Mouse (Mus musculus) thymus, adult 18-20 months (tissue): ENCODE results near the gene Abca1.

Experiments
- DNase-seq, 2 experiments: peaks; one replicate each; pipeline ENCODE4 v3.0.0; 2022; ENCODE audit warnings: mixed read lengths in 2 of 2

Gene Abca1

DNA sequence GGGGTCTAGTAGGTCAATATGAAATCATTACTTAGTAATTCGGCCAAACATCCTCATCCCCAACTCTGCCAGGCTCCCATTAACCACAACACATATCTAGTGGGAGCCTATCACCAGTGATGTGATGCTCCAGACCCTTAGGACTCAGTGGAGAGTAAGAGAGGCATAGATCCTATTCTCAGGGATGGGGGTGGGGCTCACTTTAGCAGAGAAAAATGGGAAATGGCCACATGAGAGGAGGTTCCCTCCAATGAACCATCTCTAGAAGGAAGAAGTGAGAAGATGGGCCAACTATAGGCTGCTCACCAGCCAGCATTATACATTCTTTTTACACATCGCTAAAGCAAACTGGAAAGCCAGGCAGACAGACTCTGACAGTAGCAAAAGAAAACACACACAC is 10.9 kb downstream of the Abca1 start:
- DNase-seq: no peak

DNA sequence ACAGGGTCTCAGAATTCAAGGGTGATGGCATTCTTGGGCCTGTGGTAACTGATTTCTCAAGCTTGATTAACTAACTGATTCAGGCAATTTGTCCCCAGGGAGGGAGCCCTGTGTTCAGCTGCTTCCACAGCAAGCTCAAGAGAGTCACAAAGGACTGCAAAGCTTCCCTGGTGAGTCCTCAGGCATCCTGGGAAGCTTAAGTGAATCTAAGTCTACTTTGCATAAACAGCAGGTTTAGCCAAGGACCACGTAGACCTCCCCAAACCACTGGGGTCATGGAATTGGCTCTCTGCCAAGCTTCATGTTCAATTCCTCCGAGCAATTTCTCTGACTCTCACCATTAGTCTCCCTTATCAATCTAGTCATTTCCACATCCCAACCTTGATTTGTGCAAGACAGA is 12.2 kb downstream of the Abca1 start:
- DNase-seq: no peak

GRCm38 (mm10) chr4:53147046-53147445 is 12.6 kb downstream of the Abca1 start:
- DNase-seq: no peak

GRCm38 (mm10) chr4:53146227-53146949 is 13.3 kb downstream of the Abca1 start:
- no peak for DNase-seq

GRCm38 (mm10) chr4:53145434-53146168 is 14.1 kb downstream of the Abca1 start:
- no peak for DNase-seq

DNA sequence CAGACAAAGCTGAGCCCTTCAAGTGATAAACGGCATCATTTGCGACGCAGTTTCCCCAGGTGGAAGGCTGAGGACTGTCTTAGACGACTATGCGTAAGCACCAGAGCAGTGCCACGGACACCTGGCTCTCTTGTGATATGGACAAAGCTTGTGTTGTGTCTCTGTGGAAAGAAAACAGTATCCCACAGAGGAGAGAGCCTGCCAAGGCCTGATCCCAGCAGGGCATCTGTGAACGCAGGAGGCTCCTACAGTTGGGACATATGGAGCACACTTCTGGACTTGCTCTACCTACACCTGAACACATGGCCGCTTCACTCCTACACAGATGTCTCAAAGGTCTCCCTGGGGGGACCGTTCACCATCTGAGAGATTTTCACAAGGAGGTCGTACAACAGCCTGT is 15.1 kb downstream of the Abca1 start:
- DNase-seq: no peak

- DNase-seq: no peak
Measured at GRCm38 (mm10) chr4:53144021-53144420, 15.7 kb downstream of the Abca1 start.

- no peak for DNase-seq
Measured at GRCm38 (mm10) chr4:53140678-53141077, 19.0 kb downstream of the Abca1 start.

- no peak for DNase-seq
Measured at GRCm38 (mm10) chr4:53139495-53139894, 20.2 kb downstream of the Abca1 start.

DNA sequence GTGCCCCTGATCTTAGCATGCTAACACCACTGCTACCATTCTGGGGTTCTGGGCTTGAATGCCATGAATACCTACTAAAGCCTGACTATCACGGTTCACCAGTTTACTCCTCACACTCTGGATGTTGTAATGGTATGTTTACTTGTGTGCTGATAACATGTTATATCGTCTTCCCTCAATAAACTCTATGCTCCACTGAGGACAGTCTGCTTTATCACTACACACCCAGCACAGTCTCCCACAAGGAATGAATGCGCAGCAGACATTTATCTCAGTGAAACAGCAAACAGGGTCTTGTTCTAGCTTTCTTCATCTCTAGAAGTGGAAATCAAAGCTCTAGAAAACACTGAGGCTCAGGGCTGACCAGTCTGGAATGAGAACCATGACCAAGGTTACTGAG is 20.7 kb downstream of the Abca1 start:
- DNase-seq: no peak

DNA sequence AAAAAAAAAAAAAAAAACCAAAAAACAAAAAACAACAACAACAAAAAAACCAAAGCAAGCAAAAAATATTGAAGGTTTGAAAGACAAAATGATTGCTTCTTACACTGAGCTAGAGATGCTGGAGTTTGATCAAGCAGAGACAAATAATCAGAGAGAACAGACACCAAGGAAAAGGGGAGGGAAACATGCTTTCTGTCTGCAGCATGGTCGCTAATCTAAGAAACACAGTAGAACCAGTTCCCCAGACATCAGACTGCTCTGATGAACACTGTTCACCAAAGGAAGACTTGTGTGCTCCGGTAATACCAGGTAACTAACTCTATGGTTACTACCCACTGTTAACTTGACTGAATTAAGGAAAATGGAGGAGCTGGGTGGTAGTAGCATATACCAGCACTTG is 22.6 kb downstream of the Abca1 start:
- no peak for DNase-seq

DNA sequence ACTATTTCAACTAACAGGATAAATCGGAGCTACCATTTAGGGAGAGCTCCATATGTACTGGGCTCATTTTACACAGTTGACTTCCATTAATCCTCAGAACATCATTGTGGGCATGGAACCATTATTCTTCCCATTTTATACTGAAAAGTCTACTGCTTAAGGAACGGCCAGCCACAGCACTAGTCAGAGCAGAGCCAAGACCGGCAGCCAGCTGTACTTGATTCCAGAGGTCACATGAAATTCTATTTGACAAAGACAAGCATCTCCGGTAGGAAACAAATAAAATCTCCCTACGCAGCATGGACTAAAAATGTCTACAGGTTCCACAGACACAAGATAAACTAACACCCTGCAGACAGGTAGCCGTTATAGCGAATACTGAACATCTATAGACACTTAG is 24.9 kb downstream of the Abca1 start:
- DNase-seq: no peak

- DNase-seq: no peak
Measured at GRCm38 (mm10) chr4:53133995-53134394, 25.7 kb downstream of the Abca1 start.

DNA sequence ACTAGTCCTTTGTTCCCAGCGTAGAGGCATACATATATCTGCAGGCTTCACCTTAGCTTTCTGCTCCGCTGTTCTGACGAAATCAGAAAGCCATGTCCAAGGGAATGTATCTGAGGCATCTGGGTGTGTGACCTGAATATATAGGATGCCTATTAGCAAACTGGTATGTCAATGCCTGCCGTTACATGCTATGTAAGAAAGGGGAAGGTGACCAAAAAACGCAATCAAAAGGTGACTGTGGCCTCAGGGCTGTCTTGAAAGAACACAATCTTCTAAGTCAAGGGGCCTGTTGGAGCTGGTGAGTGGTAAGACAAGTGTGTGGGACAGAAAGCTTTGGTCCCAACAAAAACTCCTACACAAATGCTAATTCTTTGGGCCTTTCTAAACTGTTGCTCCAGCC is 28.2 kb downstream of the Abca1 start:
- DNase-seq: no peak

DNA sequence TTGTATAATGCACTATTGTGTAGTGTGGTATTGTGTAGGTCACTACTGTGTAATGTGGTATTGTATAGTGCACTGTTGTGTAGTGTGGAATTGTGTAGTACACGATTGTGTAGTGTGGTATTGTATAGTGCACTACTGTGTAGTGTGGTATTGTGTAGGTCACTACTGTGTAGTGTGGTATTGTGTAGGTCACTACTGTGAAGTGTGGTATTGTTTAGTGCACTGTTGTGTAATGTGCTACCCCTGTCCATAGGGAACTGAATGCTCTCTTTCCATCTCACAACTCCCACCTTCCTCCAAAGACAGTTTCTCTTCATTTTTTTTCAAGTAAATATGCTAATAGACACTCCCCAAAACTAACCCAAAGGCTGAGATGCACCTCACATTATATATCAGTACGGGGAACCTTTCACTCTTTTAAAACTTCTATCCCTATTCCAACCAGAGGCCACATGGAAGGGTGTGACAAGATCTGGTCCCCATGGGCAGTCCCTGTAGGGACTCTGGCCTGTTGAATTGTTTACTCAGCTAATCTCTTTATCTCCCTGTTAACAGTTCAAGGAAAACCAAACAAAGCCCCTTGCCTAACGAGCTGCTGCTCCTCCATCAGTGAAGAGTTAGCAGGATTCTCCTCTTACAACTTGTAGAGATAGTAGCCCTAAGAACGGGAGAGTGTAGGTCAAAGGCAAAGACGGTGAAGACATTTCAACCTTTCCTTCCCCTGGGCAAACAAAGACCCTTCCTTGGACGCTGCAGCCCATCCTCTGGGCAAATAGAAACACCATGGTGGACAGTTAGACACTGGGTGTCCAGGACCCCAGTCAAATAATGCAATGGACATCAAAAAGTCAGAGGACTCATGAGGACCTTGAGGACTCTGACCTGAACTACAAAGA is 28.8 kb downstream of the Abca1 start:
- no peak for DNase-seq

DNA sequence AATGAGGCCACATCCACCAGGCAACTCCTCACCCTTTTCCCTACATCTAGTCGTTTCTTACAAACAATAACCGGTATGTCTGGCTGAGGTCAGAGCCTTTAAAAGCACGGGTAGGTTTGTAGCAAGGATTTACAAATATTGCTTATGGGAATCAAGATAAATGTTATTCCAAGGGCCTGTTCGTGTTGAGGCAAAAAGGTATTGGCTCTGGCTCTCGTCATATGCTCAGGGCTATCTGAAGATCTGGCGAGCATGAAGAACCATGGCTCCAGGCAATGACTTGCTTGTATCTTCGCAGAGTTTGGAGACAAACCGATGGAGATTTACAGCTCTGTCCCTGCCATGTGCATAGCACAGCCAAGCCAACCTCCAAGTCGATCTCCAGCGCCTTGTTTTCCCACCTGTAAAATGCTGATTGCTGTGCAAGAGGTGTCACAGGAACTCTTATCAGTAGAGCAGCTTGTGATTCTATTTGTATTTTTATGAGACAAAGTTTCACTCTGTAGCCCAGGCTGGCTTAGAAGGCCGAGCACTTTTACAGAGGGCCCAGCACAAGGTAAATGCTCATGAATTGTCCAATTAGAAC is 29.9 kb downstream of the Abca1 start:
- no peak for DNase-seq

DNA sequence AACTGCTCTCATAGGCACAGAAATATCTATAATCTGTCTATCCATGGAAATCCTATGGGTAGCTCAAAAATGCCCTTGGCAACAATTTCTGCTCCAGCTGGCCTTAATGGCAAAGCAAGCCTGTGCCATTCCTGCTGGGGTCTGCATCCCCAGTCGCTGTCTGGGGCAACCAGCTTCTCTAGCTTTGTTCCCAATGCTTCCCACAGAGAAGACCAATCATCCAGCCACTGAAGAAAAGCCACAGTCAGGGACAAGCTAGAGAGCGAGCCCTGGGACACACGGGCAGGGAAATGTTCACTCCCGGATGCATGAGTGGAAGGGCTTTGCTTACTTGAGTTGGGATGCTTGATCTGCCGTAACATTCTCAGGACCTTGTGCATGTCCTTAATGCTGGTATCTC is 32.4 kb downstream of the Abca1 start:
- DNase-seq: no peak

- no peak for DNase-seq
Measured at GRCm38 (mm10) chr4:53126794-53127193, 32.9 kb downstream of the Abca1 start.

DNA sequence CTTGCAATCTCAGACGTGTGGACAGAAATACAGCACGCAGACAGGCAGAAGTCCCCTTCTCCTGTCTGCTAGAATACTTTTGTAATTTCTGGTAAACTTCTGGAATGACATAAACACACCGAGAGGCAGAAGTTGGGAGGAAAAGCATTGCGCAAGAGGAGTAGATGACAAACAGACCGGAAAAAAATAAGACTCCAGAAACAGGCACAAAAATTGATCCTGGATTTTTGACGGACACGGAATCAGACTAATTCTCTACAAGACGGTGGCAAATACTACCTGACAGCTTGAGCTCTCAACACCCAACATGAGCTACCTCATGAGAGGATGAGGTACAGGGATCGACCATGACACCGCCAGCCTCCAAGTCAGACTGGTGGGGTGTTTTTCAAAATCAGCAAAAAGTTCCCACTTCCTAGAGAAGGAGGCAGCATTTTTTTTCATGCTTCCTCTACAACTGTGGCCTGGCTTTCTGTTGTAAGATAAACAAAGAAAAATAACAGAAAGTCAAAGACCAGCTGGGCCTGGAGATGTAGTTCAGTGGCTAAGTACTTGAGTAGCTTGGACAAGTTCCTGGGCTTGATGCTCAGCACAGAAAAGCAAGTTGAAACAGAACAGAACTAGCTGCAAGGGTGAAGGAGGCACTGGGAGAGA is 34.7 kb downstream of the Abca1 start:
- DNase-seq: no peak

DNA sequence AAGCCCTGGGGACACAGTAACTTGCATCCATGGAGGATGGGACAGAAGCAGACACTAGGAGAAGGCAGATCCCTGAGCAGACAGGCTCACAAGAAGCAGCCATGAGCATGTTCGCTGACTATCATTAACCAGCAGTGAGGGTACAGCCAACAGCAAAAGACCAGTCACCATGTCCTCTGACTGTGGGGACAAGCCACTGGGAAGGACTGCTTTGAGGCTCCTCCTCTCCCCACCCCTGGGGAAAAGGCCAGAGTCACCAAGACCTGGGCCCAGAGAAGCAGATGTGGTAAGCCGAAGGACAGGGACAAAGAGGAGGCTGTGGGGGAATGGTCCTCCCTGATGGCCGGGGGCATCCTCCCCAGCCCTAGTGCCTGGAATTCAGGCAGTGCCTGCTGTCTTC is 37.4 kb downstream of the Abca1 start:
- no peak for DNase-seq

DNA sequence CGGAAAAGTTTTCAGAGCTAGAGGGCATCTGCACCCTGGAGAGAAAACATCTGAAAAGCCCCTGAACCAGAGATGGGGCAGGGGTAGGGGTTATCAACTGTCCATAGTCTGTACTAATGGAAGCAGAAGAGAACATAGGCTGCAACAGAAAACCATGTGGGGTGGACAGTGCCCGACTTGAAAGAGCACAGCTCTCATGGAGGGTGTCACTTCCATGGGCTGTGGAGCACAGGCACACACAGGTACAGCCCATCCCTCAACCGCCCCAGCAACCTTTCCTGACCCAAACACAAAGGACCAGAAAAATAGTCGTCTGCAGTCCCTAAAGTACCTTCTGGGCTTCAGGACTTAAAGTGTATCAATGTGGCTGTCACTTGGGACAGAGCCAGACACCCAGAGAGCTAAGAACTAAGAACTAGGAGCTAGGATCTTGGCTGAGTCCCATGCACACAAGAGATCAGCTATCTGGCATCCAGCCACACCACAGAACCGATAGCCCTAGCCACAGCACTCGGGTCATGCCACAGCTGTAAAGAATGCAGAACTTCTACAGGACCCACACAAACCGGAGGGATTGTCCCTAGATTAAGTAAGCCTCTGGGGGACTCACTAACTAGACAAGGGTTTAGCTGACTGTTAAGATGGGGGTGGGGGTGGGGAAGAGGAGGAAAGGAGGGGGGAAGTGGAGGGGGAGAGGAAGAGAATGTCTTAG is 38.0 kb downstream of the Abca1 start:
- DNase-seq: no peak

DNA sequence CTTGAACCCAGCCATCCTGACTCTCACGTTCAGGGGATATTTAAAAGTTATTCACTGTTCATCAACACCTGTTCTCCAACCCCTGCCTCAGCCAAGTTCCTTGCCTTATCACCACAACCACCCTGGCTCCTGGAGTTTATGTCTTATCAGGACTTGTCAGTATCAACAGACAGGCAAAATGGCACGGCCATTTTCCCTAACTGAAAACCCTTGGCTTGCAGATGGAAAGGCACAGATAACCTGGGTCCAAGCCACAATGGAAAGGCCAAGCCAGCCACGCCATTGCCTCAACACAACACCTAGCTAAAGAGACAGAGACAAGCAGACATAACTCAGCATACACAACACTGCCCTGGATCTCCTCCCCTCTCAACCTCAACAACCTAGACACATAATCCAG is 38.6 kb downstream of the Abca1 start:
- DNase-seq: no peak
